Mouse (Mus musculus): ENCODE data around the gene Clec2i. TPM values are rescaled to one million over a fixed set of nuclear protein-coding genes. Genes with fewer than 3 reads are reported as not detected.

The Clec2i gene
- not detected for polyA plus RNA-seq (2015; fragmentation: Illumina TruSeq; extraction: RNeasy Lipid Tissue Mini Kit (QIAGEN cat#74804); ENCODE audit: insufficient read depth, low read depth, low replicate concordance)

GRCm38 (mm10) chr6:128887091-128887790 is at the start of gene Clec2i:
Gene Clec2i, plus strand, starts transcription at chr6:128887588.

GRCm38 (mm10) chr6:128890948-128891355 is 3.6 kb downstream of the Clec2i start, which contains the start of gene BC035044:
Gene BC035044, minus strand, starts transcription at chr6:128891126.

DNA sequence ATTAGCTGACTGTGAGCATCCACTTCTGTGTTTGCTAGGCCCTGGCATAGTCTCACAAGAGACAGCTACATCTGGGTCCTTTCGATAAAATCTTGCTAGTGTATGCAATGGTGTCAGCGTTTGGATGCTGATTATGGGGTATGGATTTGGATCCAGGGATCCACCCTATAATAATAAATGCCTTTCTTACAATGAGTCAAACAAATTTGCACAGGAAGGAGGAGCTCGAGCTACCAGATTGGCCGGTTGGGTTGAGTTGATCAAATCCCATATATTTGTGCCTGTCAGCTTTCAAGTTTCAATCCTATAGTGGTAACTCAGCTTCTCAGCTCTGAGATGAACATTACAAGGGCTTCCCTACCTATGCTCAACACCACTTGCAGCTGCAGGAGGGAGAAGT is 46.7 kb downstream of the Clec2i start, which contains the start of gene Clec2g:
Gene Clec2g, plus strand, starts transcription at position 301 of the 400 bp plus-strand sequence.

Other genes starting within 250 kb of the Clec2i start
- not detected for gene Clec2h, start 225.2 kb upstream of the Clec2i start, polyA plus RNA-seq (2015; fragmentation: Illumina TruSeq; extraction: RNeasy Lipid Tissue Mini Kit (QIAGEN cat#74804); ENCODE audit: insufficient read depth, low read depth, low replicate concordance)
- not detected for gene Klrb1, start 164.5 kb upstream of the Clec2i start, polyA plus RNA-seq (2015; fragmentation: Illumina TruSeq; extraction: RNeasy Lipid Tissue Mini Kit (QIAGEN cat#74804); ENCODE audit: insufficient read depth, low read depth, low replicate concordance)
- gene Klrb1c, start 98.4 kb upstream of the Clec2i start, polyA plus RNA-seq (2015; fragmentation: Illumina TruSeq; extraction: RNeasy Lipid Tissue Mini Kit (QIAGEN cat#74804); ENCODE audit: insufficient read depth, low read depth, low replicate concordance) = not detected
- not detected for gene Gm44511, start 61.3 kb upstream of the Clec2i start, polyA plus RNA-seq (2015; fragmentation: Illumina TruSeq; extraction: RNeasy Lipid Tissue Mini Kit (QIAGEN cat#74804); ENCODE audit: insufficient read depth, low read depth, low replicate concordance)
- gene Klrb1b, start 61.3 kb upstream of the Clec2i start, polyA plus RNA-seq (2015; fragmentation: Illumina TruSeq; extraction: RNeasy Lipid Tissue Mini Kit (QIAGEN cat#74804); ENCODE audit: insufficient read depth, low read depth, low replicate concordance) = not detected
- gene BC035044, start 3.5 kb downstream of the Clec2i start, polyA plus RNA-seq (2015; fragmentation: Illumina TruSeq; extraction: RNeasy Lipid Tissue Mini Kit (QIAGEN cat#74804); ENCODE audit: insufficient read depth, low read depth, low replicate concordance) = not detected
- gene Clec2g, start 46.8 kb downstream of the Clec2i start, polyA plus RNA-seq (2015; fragmentation: Illumina TruSeq; extraction: RNeasy Lipid Tissue Mini Kit (QIAGEN cat#74804); ENCODE audit: insufficient read depth, low read depth, low replicate concordance) = not detected
- not detected for gene Klrb1f, start 158.3 kb downstream of the Clec2i start, polyA plus RNA-seq (2015; fragmentation: Illumina TruSeq; extraction: RNeasy Lipid Tissue Mini Kit (QIAGEN cat#74804); ENCODE audit: insufficient read depth, low read depth, low replicate concordance)
- not detected for gene Clec2e, start 213.3 kb downstream of the Clec2i start, polyA plus RNA-seq (2015; fragmentation: Illumina TruSeq; extraction: RNeasy Lipid Tissue Mini Kit (QIAGEN cat#74804); ENCODE audit: insufficient read depth, low read depth, low replicate concordance)

All from pancreas, adult 10 weeks (tissue).